Mouse (Mus musculus): ENCODE results near the gene Nqo1. TPM values are rescaled to one million over a fixed set of nuclear protein-coding genes. Genes with fewer than 3 reads are reported as not detected.

The Nqo1 gene
- polyA plus RNA-seq (2015; fragmentation: Nextera tagmentation; extraction: Ambion mirVana): 3.3 and 3.7 TPM in 2 replicates

DNA sequence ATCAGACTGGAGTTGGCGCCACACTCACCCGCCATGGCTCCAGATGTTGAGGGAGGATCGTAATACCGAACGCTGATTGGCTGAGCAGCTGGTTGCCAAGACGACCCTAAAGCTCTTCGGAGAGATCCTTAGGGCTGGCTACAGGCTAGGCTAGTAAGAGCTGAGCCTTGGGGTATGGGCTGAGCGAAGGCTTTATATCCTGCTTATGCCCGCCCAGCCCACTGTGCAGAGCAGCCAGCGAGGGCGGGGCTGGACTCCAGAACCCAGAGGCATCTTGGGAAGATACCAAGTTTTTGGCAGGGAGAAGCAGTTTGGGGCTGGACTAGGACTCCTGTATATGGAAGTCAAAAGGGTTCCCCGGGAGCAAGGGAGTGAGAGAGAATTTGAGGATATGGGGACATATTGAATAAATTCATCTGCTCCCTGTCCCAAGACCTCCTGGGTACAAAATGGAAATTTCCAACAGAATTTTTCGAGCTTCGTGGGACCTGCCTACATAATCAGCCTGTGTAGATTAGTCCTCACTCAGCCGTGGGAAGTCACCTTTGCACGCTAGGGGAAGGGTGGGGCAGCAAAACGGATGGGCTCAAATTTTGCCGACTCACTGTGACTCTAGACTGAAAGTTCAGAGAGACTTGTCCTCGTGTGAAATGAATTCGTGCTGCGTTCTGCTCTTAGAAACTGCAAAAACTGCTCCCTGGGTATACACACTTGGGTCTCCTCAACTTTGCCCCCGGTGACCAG, at the start of gene Nqo1:
TSS of gene Nqo1 (minus strand) at position 169 of the 744 bp plus-strand sequence.
- Histone ChIP-seq H3K9ac (replicated peaks) (0 out of 2 replicates have a peak within 1 kb of the TSS, but pooled peaks have one; percentile 24), H3K27me3 (no peaks in the 10 kb centered on the region), H3K4me3 (replicated peaks) (peak within 1 kb of the TSS; percentile 24), H3K9me3 (no peaks in the 10 kb centered on the region), H3K36me3 (peaks cover 11% of the 10 kb centered on the region), H3K4me2 (replicated peaks) (peak within 1 kb of the TSS; percentile 55), H3K4me1 (replicated peaks) (peaks cover 13% of the 10 kb centered on the region), H3K27ac (no peak within 1 kb of the TSS)
- WGBS: 17% methylated on average over 22 of the region's 22 CpGs
- peak; percentile 99 for ATAC-seq

DNA sequence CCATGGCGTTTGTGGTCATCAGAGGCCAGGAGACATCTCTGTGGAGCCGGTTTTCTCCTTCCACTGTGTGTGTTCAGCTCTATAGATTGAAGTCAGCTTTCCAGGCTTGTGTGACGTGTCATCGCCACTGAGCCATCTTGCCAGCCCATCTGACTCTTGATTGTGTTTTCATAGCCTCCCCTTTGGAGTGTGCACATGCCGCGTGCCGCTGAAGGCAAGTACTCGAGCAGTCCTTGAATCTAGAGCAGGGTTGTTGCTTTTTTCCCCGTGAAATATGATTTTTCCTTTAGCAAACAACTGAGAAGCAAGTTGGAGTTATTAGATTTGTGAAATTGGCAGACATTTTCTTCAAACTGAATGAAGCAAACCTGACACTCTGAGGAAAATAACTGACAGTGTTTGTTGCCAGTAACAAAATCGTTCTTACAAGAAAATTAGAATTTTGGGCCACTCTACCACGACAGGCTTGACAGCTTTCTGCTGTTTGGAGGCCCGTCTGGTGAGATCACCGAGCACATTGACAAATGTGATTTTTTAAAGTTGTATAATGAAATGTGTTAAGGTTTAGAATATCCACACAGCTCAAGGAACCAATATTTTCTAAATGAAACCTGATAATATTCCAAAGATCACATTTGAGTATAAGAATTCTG, 48.5 kb upstream of the Nqo1 start:
- Histone ChIP-seq H3K9me3 (no peaks in the 10 kb centered on the region), H3K9ac (replicated peaks) (no peak overlapping the region), H3K4me2 (replicated peaks) (no peak overlapping the region), H3K27ac (no peak overlapping the region), H3K27me3 (no peaks in the 10 kb centered on the region), H3K4me3 (replicated peaks) (no peak overlapping the region), H3K4me1 (replicated peaks) (peaks cover 9% of the 10 kb centered on the region; the same call in 1 of the 2 replicates), H3K36me3 (peaks cover 17% of the 10 kb centered on the region)
- ATAC-seq: no peak
- WGBS: 90% methylated on average over 13 of the region's 13 CpGs

DNA sequence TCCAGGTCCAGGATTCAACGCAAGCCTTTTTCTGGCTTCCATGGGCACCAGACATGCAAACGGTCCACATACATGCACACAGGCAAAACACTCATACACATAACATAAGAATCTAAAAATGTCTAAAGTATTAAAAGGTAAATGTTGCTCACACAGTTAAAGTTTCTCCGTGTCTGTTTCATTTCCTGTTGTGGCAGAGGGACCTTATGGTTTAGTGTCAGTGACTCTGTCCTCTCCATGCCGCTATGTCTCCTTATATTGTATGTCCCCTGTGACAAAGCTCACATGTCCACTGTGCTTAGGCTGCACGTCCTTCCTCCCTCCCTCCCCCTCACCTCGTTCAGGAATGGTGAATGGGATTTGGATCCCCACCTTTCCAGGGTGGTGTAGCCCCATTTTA, 46.6 kb upstream of the Nqo1 start:
- no peak overlapping the region for H3K27ac ChIP-seq
- H3K27me3 ChIP-seq: no peaks in the 10 kb centered on the region
- no peak overlapping the region for H3K4me3 ChIP-seq (replicated peaks)
- H3K4me1 ChIP-seq (replicated peaks): peaks cover 9% of the 10 kb centered on the region; the same call in 1 of the 2 replicates
- ATAC-seq: no peak
- WGBS: 80% methylated on average over 6 of the region's 6 CpGs
- H3K9me3 ChIP-seq: no peaks in the 10 kb centered on the region
- H3K36me3 ChIP-seq: peaks cover 14% of the 10 kb centered on the region
- no peak overlapping the region for H3K9ac ChIP-seq (replicated peaks)
- no peak overlapping the region for H3K4me2 ChIP-seq (replicated peaks)

DNA sequence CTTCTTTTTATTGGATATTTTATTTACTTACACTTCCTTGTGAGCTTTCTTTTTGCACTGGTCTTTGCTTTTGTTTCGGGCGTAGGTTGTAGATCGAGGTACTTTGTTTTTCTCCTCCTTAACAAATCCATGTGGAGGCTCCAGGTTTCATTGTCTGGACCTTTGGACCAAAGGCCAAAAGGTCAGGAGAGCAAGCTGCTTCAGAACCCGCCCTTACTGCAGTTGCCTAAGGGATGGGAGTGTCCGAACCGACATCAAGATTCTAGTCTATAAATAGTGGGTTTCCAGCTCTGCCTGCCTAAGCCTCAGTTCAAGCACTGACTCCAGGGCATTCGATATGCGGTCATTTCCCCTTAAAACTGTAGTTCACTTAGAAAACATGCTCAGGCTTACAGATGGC, 46.1 kb upstream of the Nqo1 start:
- ATAC-seq: no peak
- H3K4me3 ChIP-seq (replicated peaks): no peak overlapping the region
- 30% methylated on average over 8 of the region's 8 CpGs for WGBS
- H3K27ac ChIP-seq: no peak overlapping the region
- no peaks in the 10 kb centered on the region for H3K27me3 ChIP-seq
- peaks cover 14% of the 10 kb centered on the region for H3K36me3 ChIP-seq
- H3K4me2 ChIP-seq (replicated peaks): no peak overlapping the region
- no peaks in the 10 kb centered on the region for H3K9me3 ChIP-seq
- H3K4me1 ChIP-seq (replicated peaks): peaks cover 9% of the 10 kb centered on the region; the same call in 1 of the 2 replicates
- H3K9ac ChIP-seq (replicated peaks): no peak overlapping the region

DNA sequence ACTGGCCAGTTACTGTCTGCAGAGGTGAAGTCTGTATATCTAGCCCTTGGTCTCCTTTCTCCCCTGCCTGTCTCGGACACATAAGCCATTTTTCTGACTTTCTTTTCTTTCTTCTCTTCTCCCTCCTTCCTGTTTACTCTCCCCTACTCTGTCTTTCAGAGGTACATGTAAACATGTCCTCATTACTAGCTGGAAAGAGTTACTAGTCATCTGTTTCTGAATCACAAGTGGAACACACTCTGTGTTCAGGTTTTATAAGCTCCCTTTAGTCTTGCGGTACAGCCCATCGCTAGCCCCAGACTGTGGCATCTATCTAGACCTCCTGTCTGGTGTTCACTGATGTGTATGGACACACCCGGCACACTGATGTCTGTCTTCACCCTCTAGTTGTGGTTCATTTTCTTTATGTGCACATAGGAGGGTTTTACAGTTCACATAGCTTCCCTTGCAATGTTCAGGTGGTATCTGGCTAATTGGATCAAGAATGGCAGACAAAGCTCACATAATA, 45.4 kb upstream of the Nqo1 start:
- Histone ChIP-seq H3K27me3 (no peaks in the 10 kb centered on the region), H3K4me1 (replicated peaks) (peaks cover 9% of the 10 kb centered on the region; the same call in 1 of the 2 replicates), H3K4me3 (replicated peaks) (no peak overlapping the region), H3K9ac (replicated peaks) (no peak overlapping the region), H3K27ac (no peak overlapping the region), H3K9me3 (no peaks in the 10 kb centered on the region), H3K36me3 (peaks cover 7% of the 10 kb centered on the region), H3K4me2 (replicated peaks) (no peak overlapping the region)
- 67% methylated on average over 4 of the region's 4 CpGs for WGBS
- ATAC-seq: no peak

DNA sequence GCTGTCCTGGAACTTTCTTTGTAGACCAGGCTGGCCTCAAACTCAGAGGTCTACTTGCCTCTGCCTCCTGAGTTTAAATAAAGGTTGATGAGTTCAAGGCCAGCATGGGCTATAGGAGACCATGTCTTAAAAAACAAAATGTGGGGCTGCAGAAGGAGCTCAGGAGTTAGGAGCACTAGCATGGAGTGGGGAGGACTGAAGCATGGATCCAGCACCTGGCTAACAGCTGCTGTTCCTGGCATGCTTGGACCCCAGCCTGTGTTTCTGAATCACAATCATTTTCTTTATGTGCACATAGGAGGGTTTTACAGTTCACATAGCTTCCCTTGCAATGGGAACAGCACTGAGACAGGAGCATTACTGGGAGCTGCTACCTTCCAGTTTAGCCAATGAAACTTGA, 44.7 kb upstream of the Nqo1 start:
- Histone ChIP-seq H3K4me2 (replicated peaks) (no peak overlapping the region), H3K9me3 (no peaks in the 10 kb centered on the region), H3K9ac (replicated peaks) (no peak overlapping the region), H3K27me3 (no peaks in the 10 kb centered on the region), H3K4me1 (replicated peaks) (peaks cover 9% of the 10 kb centered on the region; the same call in 1 of the 2 replicates), H3K4me3 (replicated peaks) (no peak overlapping the region), H3K36me3 (0 out of 2 replicates have a peak, but pooled peaks cover under 1% of the 10 kb centered on the region), H3K27ac (no peak overlapping the region)
- no peak for ATAC-seq

DNA sequence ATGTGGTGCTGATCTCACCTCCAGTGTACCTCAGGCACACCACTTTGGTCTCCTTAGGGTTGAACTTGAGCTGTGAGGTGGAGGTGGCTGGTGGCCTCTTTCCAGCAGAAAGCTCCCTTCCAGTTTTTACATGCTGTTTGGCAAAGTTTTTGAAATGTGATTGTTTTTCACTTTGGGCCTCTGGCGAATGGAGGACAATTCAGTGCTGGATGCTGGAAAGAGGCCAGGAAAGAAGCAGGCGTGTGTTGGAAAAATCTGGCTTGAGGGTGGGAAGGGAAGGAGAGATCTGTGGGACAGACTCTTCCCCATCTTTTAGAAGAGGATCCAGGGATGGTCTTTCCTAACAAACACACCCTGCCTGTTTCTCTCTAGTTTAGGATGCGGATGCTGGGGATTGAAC, 41.6 kb upstream of the Nqo1 start:
- no peaks in the 10 kb centered on the region for H3K9me3 ChIP-seq
- no peak overlapping the region for H3K9ac ChIP-seq (replicated peaks)
- H3K27ac ChIP-seq: no peak overlapping the region
- H3K4me3 ChIP-seq (replicated peaks): no peak overlapping the region
- no peaks in the 10 kb centered on the region for H3K36me3 ChIP-seq
- no peaks in the 10 kb centered on the region for H3K27me3 ChIP-seq
- WGBS: 92% methylated on average over 3 of the region's 3 CpGs
- ATAC-seq: no peak
- peaks cover 9% of the 10 kb centered on the region; the same call in 1 of the 2 replicates for H3K4me1 ChIP-seq (replicated peaks)
- H3K4me2 ChIP-seq (replicated peaks): no peak overlapping the region

DNA sequence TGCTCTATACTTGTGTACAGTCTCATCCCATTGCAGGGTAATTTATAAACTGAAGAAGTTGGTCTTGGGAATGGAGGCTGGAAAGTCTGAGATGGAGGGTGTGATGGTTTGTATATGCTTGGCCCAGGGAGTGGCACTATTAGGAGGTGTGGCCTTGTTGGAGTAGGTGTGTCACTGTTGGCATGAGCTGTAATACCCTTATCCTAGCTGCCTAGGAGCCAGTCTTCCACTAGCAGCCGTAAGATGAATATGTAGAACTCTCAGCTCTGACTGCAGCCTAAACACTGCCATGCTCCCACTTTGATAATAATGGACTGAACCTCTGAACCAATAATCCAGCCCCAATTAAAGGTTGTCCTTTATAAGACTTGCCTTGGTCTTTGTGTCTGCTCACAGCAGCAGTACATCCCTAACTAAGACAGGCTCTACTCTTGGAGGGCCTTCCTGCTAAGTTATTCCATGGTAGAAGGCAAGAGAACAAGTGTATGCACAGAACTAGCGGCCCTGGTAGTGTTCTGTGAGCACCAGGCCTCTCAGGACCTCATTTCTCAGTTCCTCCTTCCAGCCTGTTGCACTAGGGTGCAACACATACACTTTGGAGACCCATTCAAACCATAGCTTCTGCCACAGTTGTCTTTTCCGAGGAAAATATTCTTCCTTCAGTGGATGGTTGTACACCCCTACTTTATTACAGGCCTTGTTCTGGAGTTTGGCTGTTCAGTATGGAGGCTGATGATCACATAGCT, 37.0 kb upstream of the Nqo1 start:
- H3K9ac ChIP-seq (replicated peaks): no peak overlapping the region
- WGBS: 93% methylated on average over 3 of the region's 3 CpGs
- H3K27me3 ChIP-seq: no peaks in the 10 kb centered on the region
- H3K4me2 ChIP-seq (replicated peaks): no peak overlapping the region
- no peak overlapping the region for H3K27ac ChIP-seq
- H3K4me3 ChIP-seq (replicated peaks): no peak overlapping the region
- H3K9me3 ChIP-seq: no peaks in the 10 kb centered on the region
- no peak for ATAC-seq
- no peaks in the 10 kb centered on the region for H3K36me3 ChIP-seq
- peaks cover 19% of the 10 kb centered on the region for H3K4me1 ChIP-seq (replicated peaks)

DNA sequence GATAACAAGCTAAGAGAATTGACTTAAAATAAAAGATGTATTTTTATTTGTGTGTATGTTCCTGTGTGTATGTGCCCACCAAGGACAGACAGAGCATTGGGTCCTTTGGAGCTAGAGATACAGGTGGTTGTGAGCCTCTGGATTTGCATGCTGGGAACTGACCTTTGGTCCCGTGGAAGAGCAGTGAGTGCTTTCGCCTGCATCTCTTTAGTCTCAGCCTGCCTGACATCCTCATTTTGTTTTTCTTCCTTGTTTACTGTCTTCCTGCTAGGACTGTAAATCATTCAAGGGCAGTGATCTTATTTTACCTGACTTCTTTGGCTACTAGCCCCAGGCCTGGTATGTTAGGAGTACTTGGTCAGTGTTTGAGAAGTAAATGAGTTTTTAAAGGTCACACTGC, 34.7 kb upstream of the Nqo1 start:
- H3K4me2 ChIP-seq (replicated peaks): peak overlapping the region; percentile 74; the same call in 1 of the 2 replicates
- no peak overlapping the region for H3K4me3 ChIP-seq (replicated peaks)
- H3K9me3 ChIP-seq: no peaks in the 10 kb centered on the region
- no peaks in the 10 kb centered on the region for H3K36me3 ChIP-seq
- H3K27ac ChIP-seq: no peak overlapping the region
- 83% methylated on average over 2 of the region's 2 CpGs for WGBS
- H3K27me3 ChIP-seq: no peaks in the 10 kb centered on the region
- H3K9ac ChIP-seq (replicated peaks): no peak overlapping the region
- no peak for ATAC-seq
- H3K4me1 ChIP-seq (replicated peaks): peaks cover 19% of the 10 kb centered on the region

DNA sequence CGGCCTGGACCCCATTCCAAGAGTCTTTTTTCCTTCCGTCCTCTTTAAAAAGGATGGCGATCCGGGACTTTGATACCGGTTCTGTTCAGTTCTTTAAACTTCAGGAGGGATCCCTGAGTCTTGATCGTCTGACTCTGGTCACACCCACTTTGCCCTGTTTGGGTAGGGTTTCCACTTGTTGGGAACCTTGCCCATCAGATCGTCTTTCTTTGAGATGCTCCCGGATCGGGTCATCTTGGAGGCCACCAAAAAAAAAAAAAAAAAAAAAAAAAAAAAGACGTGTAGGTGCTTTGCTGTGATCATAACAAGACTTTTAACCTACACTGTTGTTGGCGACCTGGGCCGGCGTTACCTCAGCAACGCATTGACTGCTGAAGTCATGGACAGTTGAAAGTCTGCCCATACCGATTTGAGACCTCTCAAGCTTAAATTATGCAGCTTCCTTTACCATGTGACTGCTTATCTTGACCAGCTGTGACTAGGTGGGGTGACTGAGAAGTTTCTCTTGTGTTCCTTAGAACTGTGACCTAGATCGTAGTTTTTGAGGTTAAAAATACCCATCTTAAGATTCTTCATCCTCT, 33.9 kb upstream of the Nqo1 start:
- peak; percentile 40 for ATAC-seq
- Histone ChIP-seq H3K4me1 (replicated peaks) (peaks cover 19% of the 10 kb centered on the region), H3K27ac (peak overlapping the region; percentile 79), H3K9ac (replicated peaks) (peak overlapping the region; percentile 87), H3K27me3 (no peaks in the 10 kb centered on the region), H3K4me3 (replicated peaks) (peak overlapping the region; percentile 82), H3K36me3 (no peaks in the 10 kb centered on the region), H3K9me3 (no peaks in the 10 kb centered on the region), H3K4me2 (replicated peaks) (peak overlapping the region; percentile 74)
- WGBS: 9% methylated on average over 16 of the region's 16 CpGs

DNA sequence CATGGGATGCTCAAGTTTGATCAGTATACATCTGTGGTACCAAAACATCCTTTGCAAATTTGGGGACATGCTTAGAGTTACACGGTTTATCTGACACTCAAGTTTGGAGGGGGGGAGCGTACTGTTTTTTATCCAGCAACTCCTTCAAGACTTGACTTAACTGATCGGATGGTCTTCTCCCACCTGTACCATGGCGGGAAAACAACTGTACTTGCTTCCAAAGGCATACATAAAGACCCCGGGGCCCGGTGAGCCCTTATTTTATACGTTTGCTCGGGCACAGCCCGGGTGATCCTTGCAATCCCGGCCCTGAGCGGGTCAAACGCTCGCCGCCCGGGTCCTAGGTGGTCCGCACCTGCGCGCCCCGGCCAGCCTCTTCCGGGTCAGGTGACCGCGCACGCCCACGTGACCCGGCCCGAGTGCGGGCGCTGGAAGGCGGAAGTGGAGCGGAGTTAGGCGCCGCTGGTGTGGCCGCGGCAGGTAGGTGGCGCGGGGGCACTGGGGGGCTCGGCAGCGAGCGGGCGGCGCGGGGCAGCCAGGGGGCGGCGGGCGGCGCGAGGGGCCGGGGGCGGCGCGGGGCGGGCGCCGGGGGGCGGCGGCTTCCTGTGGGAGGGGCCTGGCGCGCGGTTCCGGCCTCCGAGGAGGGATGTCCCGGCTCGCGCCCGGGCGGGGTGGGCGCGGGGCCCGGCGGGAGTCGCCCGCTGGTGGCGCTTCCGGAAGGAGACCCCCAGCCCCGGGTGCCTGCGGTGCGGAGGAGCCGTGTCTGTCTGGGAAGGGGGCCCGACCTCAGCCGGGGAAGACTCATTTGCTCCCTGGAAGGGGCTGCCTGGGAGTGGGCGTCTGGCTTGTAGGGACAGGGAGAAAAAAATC, 33.2 kb upstream of the Nqo1 start, which contains the start of gene Wwp2:
TSS of gene Wwp2 (plus strand) at position 404 of the 870 bp plus-strand sequence.
- ATAC-seq: peak; percentile 92
- Histone ChIP-seq H3K36me3 (no peaks in the 10 kb centered on the region), H3K4me3 (replicated peaks) (peak within 1 kb of the TSS; percentile 82), H3K27ac (peak within 1 kb of the TSS; percentile 79), H3K9ac (replicated peaks) (peak within 1 kb of the TSS; percentile 87), H3K4me1 (replicated peaks) (peaks cover 19% of the 10 kb centered on the region), H3K4me2 (replicated peaks) (peak within 1 kb of the TSS; percentile 74), H3K9me3 (no peaks in the 10 kb centered on the region), H3K27me3 (no peaks in the 10 kb centered on the region)
- 1% methylated on average over 41 of the region's 81 CpGs for WGBS
